Mouse (Mus musculus) gastrocnemius, postnatal 10 days (tissue): ENCODE measurements at regions not wholly inside any gene's neighbourhood (a gene's known extent, or its start where the extent isn't known, plus 50 kb on each side); places are given as distances from the start of the nearest gene placed in this dataset.

Source experiments
- DNase-seq: peaks from one replicate; pipeline ENCODE4 v3.0.0; 2021; ENCODE audit warnings: mixed read lengths

DNA sequence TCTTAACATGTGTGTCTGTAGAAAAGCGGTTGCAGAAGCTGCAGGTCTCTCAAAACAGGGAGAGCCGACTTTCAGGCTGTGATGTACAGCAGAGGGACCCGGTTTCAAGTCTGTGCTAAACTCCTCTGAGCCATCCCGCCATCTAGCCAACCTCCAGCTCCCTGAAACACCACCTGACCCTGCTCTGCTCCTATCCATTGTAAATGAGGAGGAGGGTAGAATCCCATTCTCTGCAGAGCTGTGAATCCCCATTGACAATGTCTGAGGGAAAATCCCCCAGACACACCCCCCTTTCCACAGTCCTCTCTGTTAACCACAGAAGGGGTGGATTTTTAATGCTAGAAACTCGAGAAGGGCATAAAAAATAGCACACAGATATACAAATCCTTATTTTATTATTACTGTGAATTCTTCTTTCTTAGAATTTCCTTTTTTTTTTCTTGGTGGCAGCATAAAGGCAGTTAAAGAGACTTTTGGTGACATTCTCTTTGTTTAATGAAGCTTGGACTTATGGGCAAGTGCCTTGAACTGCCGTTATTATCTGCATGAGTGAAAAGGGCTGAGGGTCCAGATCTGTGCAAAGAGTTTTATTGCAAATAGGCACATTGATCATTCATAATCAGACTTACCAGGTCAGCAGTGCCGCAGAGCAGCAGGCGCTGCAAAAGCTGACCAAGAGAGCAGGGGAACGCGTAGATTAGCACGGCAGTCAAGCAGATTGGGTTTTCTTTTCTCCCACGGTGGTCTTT lies 111.3 kb upstream of the Paqr3 start:
- no peak for DNase-seq

DNA sequence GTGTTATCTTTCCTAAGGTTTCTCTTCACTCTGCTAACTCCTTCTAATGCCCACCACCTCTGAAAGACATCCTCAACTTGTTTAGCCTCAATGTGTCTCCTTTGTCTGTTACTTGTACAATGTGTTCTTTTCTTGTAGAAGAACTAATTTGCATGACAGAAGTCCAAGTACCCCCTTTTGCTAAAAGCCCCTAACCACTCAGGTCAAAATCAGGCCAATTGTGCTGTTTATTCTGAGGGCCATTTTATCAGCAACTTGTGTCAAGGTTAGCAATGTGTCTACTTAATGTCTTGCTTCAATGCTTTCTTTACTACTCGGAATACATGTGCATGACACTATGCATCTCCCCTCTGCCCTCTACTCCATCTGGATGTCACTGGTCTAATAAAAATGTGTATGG lies 107.3 kb upstream of the Paqr3 start:
- DNase-seq, result no peak

DNA sequence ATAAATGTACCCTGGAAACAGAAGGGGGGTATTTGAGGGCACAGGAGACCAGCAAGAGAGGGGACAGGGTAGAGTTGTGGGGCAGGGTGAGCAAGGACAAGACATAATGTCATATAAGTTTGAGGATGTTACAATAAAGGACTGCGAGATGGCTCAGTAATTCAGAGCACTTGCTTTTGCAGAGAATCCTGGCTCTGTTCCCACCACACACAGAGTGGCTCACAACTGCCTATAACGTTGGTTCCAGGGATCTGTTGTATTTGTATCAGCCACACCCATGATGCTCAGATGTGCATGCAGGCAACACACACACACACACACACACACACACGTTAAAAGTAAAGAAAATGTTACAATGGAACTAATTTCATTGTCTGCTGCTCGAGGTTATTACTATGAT lies 94.2 kb upstream of the Paqr3 start:
- no peak for DNase-seq

DNA sequence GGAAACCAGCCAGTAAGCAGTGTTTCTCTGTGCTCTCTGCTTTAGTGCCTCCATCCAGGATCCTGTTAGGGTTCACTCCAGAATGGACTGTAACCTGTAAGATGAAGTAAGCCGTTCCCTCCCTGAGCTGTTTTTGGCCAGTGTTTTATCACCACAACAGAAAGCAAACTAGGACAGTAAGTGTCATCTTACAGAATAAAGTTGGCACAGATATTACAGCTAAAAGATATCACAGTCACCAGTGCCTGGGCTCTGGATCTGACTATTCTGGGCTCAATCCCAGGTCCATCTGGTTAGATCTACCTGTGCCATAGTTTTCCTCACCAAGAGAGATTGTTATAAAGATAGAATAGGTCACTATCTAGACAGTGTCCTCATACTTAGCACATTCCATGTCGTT lies 92.9 kb upstream of the Paqr3 start:
- no peak for DNase-seq

DNA sequence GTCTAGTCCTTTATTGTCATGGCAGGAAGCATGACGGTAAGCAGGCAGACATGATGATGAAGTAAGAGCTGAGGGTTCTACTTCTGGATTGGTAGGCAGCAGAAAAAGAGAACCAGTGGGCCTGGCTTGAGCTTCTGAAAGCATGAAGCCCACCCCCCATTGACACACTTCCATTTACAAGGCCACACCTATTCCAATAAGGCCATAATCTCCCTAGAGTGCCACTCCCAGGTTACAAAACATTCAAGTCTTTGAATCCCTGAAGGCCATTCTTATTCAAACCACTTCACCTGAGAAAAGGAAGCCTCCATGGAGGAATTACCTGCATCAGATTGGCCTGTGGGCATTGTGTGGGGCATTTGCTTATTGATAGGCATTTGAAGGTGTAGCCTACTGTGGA lies 92.2 kb upstream of the Paqr3 start:
- no peak for DNase-seq

DNA sequence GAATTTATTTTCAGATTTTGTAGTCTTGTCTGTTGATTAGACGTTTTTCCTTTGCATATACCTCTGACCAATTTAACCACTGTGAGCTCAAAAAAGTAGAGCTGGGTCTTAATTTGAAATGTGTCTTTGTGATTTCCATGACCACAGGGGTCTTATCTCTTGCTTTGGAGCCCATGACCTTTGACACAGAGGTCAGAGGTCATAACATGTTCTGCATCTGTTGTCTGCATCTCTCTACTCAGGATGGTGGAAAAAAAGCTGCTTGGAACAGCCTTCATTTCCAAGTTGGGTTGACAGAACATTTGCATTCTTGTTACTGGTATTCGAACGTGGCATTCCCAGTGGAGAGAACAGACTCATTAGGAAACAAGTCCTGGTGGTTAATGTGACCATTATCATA lies 91.2 kb upstream of the Paqr3 start:
- no peak for DNase-seq

DNA sequence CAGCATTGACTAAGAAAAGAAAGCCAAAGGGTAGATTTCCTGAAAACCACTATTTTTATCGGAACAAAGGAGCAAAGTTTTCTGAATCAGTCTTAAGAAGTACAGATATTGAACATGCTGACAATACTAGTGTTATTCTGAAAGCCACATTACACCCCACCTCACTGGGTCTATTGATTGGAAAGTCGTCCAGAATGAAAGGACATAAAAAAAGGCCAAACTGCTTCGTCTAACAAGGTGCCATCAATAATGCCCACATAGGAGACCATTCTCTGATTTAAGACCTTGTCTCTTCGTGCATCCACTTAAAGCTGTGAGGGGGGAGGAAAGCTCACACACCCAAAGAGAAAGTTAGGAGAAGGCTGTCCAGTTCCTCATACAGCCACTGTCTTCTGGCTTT lies 89.3 kb upstream of the Paqr3 start:
- DNase-seq, result no peak

DNA sequence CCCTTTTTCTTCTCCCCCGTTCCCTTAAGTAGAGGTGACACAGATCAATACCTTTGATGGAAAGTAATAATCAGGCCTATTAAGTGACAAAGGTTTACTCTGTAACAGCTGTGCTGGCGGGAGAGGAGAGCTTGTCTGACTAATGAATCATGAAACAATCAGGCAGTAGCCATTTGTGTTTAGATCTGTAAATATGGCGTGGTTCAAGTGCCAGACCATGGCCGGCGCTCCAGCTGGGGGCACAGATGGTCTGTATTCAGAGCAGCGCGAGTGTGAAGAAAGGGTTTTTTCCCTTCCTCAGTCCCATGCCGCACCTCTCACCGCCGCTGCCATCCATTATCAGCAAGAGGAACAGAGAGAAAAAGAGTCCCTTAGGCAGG lies 83.9 kb upstream of the Paqr3 start:
- DNase-seq, result no peak

DNA sequence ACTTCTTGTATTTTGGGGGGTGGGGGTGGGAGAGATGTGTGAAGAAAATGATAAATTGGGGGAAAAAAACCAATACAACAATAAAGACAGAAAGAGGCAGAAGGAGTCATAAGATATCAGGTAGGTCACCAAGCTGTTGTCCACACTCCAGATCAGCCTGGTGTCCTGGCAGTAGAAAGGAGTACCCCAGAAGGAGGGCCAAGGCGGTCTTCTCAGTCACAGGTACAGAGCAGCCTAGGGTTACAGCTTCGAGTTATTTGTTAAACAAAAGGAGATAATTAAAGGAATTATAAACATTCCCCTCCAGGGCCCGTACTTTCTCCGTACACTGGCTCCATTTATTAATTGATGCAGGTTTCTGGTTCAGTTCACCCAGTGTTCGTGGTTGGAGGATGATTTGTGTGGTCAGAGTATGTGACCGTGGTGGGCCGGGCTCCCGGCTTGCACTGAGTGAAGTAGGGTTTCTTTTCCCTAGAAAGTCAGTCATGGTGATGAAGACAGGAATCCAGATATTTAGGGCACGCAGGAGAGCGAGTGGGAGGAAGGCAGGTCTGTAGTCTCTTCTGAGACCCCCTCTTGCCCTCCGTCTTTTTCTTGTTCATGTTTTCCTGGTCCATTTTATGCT lies 83.4 kb upstream of the Paqr3 start:
- no peak for DNase-seq

DNA sequence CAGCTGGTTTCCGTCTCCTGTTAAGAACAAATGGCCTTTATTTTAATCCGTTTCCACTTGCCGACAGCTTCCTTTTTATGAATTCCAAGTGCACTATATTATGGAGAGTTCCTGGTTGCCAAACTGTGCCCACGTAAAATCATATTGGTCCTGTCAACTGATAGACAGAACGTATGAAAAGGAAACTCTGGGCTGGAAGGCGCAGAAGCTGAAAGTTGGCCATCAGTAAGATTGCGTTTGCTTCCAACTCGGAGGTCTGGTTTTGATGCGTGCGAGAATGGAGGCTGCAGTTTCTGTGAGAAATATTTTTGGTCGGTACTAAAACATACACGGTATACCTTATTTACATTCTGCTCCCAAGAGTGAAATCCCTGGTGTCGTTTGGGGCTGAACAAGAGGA lies 81.3 kb upstream of the Paqr3 start:
- no peak for DNase-seq

DNA sequence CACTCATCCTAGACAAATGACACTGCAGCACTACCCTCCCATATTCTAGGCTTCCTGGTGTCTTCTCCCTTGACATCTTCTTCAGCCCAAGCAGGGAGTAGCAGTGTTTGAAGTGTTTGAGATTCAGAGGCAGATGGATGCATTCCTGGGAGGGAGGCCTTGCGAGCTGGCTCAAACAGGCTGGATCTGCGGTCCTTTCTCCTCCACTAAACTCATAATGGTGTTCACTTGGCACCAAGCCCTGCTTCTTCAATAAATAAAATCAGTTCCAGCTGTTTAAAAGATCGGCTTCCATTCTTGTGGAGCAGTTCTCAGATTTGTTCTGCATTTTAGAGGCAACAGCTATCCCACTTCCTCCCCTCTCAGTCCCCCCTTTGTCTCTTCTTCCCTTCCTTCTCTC lies 79.3 kb upstream of the Paqr3 start:
- no peak for DNase-seq

DNA sequence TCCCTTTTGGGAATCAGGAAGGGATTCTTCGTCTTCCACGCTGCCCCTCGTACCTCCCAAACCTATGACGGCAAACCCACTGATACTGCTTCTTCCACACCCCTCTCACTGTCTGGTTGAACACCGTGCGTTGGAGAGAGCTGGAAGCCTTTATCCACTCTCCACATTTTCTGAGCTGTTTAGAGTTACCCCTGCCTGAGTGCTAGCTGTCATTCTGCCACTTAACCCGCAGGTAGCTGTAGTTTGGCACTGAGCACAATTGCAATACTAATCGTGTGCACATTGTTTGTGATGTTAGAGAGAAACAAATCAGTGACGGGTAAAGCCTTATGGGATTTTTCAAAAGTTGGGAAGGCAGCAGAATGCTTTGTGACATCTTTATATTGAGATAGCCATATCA lies 73.1 kb upstream of the Paqr3 start:
- DNase-seq, result no peak

DNA sequence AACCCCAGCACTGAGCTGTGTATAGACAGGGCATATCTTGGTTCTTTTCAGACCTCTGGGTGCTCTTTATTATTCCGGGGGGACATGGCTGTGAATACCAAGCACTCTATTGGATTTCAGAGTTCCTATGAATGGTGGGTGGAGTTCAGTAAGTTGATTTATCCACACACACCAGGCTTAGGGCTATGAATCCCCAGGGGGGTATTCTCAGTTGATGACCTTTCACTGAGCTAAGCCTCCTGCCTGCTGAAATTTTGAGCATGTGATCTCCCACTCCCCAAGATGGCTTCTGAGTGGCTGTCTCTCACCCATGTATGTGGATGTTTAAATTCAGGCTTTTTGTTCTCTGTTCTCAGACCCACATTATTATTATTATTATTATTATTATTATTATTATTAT lies 69.9 kb upstream of the Paqr3 start:
- no peak for DNase-seq

DNA sequence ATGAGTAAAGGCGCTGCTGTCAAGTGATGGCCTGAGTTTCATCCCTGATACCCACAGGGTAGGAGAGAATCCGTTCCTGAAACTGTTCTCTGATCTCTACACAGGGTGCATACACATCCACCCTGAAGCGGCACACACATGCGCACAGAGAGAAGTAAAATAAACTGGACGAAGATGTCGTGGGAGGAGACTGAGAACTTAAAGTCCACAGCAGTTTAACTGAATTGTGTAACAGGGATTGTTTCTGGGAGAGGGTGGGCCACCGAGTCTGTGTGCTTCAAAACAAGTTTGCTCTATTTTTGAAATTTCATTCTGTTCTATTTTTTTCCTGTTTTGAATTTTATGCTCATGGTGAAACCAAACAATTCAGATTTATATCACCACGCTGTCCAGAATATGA lies 63.0 kb upstream of the Paqr3 start:
- no peak for DNase-seq

DNA sequence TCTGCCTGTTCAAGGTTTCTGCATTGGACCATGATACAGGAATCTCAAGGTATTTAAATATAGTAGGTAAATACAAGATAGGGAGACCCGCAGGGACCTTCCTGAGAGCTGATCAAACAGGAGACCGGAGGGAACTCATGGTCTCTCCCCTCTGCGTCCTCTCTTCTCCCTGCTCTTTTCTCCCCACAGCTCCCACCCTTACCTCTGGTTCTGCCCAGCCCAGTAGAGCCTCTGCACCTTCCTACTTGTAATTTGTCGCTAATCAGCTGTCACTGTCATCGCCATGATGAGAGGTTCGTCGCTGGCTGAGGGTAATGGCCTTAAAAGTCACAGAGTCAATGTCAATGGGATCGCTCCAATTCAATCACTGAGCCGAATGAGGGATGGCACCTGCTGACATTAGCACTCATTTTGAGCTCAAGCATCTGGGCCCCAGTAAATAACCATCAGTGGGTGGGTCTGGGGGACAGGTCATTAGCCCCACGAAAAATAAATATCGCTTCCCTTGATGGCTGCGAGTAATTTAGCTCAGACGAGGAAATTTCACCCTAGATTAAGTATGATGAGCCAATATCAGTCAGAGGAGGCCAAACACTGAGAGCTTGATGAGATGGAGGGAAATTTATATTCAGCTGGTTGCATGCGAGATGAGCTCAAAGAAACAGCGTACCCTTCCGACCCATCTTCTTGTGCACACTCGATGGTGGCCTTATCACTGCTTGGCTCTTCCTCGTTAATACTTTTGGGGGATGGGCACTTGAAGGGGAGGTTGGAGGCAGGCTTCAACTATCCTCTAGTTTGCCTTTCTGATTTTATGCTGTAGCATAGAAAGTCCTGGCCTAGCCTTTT lies 56.2 kb upstream of the Paqr3 start:
- no peak for DNase-seq

DNA sequence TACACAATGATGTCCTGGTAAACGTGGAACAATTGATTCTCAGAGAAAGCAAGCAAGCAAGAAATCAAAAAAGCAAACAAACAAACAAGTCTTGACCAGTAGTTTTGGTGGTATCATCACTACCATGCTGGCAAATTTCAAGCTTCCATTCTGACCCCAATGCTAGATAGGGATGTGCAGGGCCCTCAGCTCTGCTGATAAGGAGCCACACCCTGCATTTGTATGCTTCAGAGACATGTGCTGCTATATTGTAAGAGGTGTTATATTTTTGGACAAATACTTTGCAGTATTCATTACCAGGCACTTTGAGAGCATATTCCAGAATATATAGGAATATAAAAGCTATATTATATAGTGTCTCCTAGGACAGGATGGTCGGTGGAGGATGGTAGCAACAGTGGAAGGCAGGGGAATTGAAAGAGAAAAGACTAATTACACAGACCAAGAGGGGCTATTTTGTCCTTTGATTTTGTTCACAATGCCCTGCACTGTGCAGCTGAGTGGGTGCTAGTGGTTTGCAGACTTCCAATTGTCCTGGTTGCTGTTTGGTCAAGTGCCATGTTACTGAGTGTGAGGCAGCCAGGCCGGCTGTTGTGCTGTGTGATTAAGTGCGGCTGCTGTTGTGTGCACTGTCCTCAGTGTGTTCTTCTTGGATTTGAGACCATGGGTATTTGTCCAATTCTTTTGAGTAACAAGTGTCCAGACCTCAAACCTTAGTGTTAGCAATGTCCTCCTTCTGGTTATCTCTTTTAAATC lies 54.9 kb upstream of the Paqr3 start:
- DNase-seq, result no peak
